Mouse (Mus musculus) heart, postnatal 0 days (tissue): ENCODE measurements around the gene Lrrc4.

ENCODE experiments used
- CTCF ChIP-seq: IDR thresholded peaks from 2 replicates; pipeline ENCODE4 v1.5.1; 2016; ENCODE audit warnings: antibody characterized with exemption, control low read depth, low read depth
- EP300 ChIP-seq: IDR thresholded peaks from 2 replicates; pipeline ENCODE4 v1.6.1; 2016; ENCODE audit warnings: antibody characterized with exemption, low read depth

GRCm38 (mm10) chr6:28642909-28643308 is 188.6 kb downstream of the Lrrc4 start:
- TF ChIP-seq EP300 (no peak), CTCF (no peak)
